Comparison of ENCODE assay signal across 32 mouse cellular contexts in the genomic region with DNA sequence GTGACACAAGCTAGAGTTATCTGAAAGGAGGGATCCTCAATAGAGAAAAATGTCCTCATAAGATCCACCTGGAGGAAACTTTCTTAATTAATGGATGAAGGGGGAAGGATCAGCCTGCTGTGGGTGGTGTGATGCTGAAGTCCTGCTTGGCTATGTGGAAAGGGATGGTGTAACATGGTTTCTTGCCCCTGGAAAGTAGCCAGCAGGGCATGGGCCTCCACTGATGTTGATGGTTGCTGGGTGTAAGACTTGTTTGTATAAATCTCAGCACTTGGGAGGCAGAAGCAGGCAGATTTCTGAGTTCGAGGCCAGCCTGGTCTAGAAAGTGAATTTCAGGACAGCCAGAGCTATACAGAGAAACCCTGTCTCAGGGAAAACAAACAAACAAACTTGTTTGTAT.
"Had no signal": no experiment of that assay in that cellular context is flagged by ENCODE, and none has a peak within 500 bp of the region (broad histone marks: within the 10 kb centered on the region; RNA-seq: fewer than 3 reads in every experiment).

No protein-coding gene starts in this region.

- H3K9me3 ChIP-seq: limb, embryonic 10.5 days; limb, embryonic 15.5 days; liver, embryonic 15.5 days had no signal

- H3K27ac ChIP-seq: limb, embryonic 10.5 days; limb, embryonic 12.5 days; limb, embryonic 13.5 days; limb, embryonic 15.5 days; liver, embryonic 12.5 days; liver, embryonic 13.5 days; liver, embryonic 14.5 days; liver, embryonic 15.5 days; lung, embryonic 15.5 days; macrophage; midbrain, embryonic 10.5 days; midbrain, embryonic 12.5 days; midbrain, embryonic 13.5 days; midbrain, embryonic 15.5 days; neural tube, embryonic 12.5 days had no signal

- H3K4me2 ChIP-seq: limb, embryonic 12.5 days; limb, embryonic 13.5 days; limb, embryonic 15.5 days; liver, embryonic 11.5 days; liver, embryonic 12.5 days; liver, embryonic 13.5 days; liver, embryonic 15.5 days; lung, embryonic 14.5 days; lung, embryonic 15.5 days; midbrain, embryonic 11.5 days; midbrain, embryonic 12.5 days; midbrain, embryonic 13.5 days; midbrain, embryonic 15.5 days; neural tube, embryonic 12.5 days had no signal

- H3K27me3 ChIP-seq: limb, embryonic 12.5 days; limb, embryonic 13.5 days; limb, embryonic 15.5 days; liver, embryonic 12.5 days; liver, embryonic 13.5 days; liver, embryonic 15.5 days; lung, embryonic 15.5 days; megakaryocyte, embryonic 14.5 days; midbrain, embryonic 12.5 days; midbrain, embryonic 13.5 days; midbrain, embryonic 15.5 days; neural tube, embryonic 12.5 days had no signal

- ATAC-seq: liver, embryonic 12.5 days; liver, postnatal 0 days; lung, postnatal 0 days; midbrain, embryonic 13.5 days; midbrain, embryonic 15.5 days; midbrain, embryonic 16.5 days had no signal

- H3K4me3 ChIP-seq: limb, embryonic 10.5 days; limb, embryonic 12.5 days; limb, embryonic 13.5 days; limb, embryonic 15.5 days; liver, embryonic 12.5 days; liver, embryonic 13.5 days; liver, embryonic 15.5 days; lung, embryonic 15.5 days; megakaryocyte, embryonic 14.5 days; midbrain, embryonic 10.5 days; midbrain, embryonic 12.5 days; midbrain, embryonic 13.5 days; midbrain, embryonic 15.5 days; myocyte; neural tube, embryonic 12.5 days had no signal

- H3K9ac ChIP-seq: limb, embryonic 12.5 days; limb, embryonic 13.5 days; limb, embryonic 15.5 days; liver, embryonic 12.5 days; liver, embryonic 13.5 days; liver, embryonic 14.5 days; liver, embryonic 15.5 days; liver, postnatal 0 days; lung, embryonic 14.5 days; lung, embryonic 15.5 days; midbrain, embryonic 12.5 days; midbrain, embryonic 13.5 days; midbrain, embryonic 15.5 days; neural tube, embryonic 12.5 days had no signal

- DNase-seq: left cerebral cortex, postnatal 4 days; liver; liver, embryonic 13.5 days; liver, postnatal 0 days; lung, adult 18-20 months; lung, adult 2 months; lung, embryonic 14.5 days; lung, postnatal 10 days; lung, postnatal 14 days; lung, postnatal 36 days; lung, postnatal 4 days; midbrain, embryonic 14.5 days had no signal

- H3K36me3 ChIP-seq: limb, embryonic 10.5 days; limb, embryonic 12.5 days; limb, embryonic 13.5 days; limb, embryonic 15.5 days; liver, embryonic 12.5 days; liver, embryonic 13.5 days; liver, embryonic 15.5 days; lung, embryonic 15.5 days; midbrain, embryonic 10.5 days; midbrain, embryonic 12.5 days; midbrain, embryonic 13.5 days; midbrain, embryonic 15.5 days; neural tube, embryonic 12.5 days had no signal

- H3K4me1 ChIP-seq: limb, embryonic 10.5 days; limb, embryonic 12.5 days; limb, embryonic 13.5 days; limb, embryonic 15.5 days; liver, embryonic 12.5 days; liver, embryonic 13.5 days; liver, embryonic 15.5 days; lung, embryonic 15.5 days; megakaryocyte, embryonic 14.5 days; midbrain, embryonic 10.5 days; midbrain, embryonic 12.5 days; midbrain, embryonic 13.5 days; midbrain, embryonic 15.5 days; neural tube, embryonic 12.5 days had no signal
